Mouse (Mus musculus): ENCODE results near the gene Slc3a2.

DNA sequence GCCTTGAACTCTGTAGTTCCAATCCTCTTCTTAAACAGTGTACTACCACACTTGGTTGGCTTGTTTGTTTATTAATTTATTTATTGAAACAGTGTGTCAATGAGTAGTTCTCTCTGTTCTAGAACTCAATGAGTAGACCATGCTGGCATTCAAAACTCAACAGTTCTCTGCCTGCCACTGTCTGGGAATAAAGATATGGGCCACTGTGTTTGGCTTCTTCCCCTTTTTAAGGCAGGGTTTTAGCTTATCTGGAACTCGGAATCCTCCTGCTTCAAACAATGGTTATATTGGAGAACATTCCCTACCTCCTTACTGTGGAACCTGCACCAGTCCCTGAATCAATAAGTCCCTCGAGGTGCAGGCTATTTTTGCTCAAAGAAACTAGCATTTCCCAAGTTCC is 35.7 kb upstream of the Slc3a2 start:
- TF ChIP-seq CTCF (IDR thresholded peaks at IDR 0.05; ENCODE audit: extremely low read depth, insufficient read depth, low read length): no peak
- no peak for TF ChIP-seq POLR2A (IDR thresholded peaks at IDR 0.05; ENCODE audit: extremely low read depth, insufficient read depth, low read length)
